Mouse (Mus musculus) CD4-positive, CD25-positive, alpha-beta regulatory T cell, adult 2 months (primary cell): Measurements from ENCODE around the gene Ankrd49.

Experiments used
- DNase-seq: peaks from one replicate; pipeline ENCODE4 v3.0.0-alpha.2; 2012; ENCODE audit warnings: low read depth, low spot score

The Ankrd49 gene

GRCm38 (mm10) chr9:14750901-14751502 is 33.7 kb downstream of the Ankrd49 start:
- no peak for DNase-seq

GRCm38 (mm10) chr9:14740151-14740924 is 44.3 kb downstream of the Ankrd49 start, which contains the start of gene Piwil4:
Gene Piwil4 (minus strand): TSS chr9:14740733.
- no peak for DNase-seq

DNA sequence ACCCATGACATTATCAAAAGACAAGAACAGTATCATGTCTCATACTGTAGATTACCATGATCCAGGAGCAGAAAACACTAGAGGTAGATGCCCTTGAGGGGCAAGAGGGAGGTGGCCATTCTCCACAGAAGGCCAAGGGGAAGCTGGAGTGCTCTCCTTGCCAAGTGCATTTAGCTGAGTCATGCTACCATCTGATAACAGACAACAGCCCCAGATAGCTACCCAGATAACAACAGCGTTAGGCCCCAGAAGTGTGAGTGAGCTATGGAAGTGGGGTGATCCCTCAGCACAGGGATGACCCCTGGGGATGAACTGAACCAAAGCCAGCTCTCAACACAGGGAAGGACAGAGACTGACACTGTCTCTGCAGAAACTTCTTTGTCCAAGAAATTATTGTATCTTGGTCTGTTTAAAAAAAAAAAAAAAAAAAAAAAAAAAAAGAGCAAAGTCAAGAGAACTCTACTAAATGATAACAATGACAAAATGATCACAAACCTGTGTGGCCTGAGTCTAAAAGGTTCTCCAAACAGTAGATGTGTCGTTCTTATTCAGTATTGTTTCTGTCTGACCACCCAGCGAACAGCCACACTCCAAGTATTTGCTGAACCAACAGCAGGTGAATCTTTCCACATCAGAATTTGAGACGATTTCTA is 45.0 kb downstream of the Ankrd49 start:
- no peak for DNase-seq

DNA sequence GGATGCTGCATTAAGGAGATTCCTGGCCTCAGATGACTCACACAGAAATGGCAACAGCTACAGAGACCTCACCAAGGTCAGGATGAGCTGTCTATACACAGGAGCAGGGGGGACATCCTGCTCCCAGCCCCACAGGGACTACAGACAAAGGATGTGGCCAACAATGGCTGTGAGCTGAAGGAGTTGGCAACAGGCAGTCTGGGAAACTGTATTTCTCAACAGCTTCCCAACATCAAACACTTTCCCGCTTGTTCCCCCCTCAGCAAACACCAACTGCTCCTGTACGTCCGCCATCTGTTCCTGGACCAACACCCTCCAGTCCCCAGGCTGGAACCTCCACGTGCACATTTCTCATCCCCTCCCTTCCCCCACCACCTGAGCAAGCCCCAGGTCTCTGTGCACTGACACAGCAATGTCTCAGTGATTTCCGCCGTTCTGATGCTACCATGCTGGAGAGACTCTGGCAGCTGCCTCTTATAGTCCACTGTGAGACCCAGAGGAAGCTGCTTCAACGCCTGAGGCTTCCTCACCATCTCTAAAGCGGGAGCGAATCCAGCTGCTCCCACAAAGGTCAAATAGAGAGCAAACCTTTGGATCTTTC is 53.6 kb downstream of the Ankrd49 start:
- no peak for DNase-seq
